Mouse (Mus musculus) cerebellum, postnatal 4 days (tissue): ENCODE measurements around the gene Atxn1.

Experiments used
- DNase-seq, 2 experiments: peaks; one replicate each; pipeline ENCODE4 v3.0.0; 2022; ENCODE audit warnings: low spot score in 2 of 2, mixed read lengths in 1 of 2

Gene Atxn1

GRCm38 (mm10) chr13:45902457-45902856 lies 62.4 kb downstream of the Atxn1 start:
- no peak for DNase-seq

DNA sequence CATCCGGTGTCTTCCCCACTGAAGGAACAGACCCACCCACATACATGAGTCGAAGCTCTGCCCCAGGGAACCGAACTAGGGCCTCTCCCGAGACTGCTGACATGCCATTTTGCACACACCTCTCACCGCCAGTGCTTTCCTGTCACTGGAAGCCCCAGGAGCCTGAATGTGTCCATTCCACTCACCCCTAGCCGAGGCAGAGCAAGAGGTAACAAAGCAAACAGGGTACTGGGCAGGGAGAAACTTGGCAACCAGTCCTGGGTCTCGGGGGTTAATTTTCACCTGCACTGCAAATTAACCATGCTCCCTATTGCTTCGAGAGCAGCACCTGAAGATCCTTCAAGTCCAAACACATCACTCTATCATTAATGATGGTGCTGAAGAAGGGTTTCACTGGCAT lies 64.0 kb downstream of the Atxn1 start:
- DNase-seq, result no peak

DNA sequence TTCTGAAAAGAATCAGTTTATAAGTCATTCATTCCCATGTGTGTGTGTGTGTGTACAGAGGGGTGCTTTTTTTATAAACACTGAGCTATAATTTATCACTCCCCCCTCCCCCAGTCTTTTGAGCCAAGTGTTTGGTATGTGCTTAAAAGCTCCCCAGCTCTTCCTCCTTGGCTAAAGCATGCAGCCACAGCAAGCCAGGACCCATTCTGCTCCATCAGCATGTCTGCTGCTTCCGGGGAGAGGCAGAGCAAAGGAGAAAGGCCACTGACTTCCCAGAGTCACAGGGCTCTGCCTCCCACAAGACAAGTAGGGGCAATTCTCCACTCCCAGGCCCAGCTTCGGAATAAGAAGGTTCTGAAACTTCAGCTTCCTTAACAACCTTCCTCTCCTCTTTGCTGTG lies 67.2 kb downstream of the Atxn1 start:
- DNase-seq, result no peak

DNA sequence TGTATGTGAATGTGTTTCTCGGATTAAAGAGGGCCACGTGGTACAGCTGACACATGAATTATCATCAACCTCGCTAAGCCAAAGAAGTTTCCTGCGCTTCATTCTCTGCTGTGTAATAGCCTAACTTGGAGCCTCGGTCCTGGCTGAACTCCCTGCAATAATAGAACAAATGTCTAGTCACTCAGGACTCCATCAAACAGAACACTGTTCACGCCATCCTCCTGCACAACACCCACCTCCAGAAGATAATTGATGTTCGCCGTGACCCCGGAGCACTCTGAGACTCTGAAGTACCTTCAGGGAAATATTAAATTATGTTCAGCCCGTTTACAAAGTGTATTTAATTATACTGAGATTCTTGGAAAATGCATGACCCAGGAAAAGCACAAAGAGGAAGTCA lies 70.0 kb downstream of the Atxn1 start:
- no peak for DNase-seq

- DNase-seq, result no peak
Observed at GRCm38 (mm10) chr13:45894234-45894633, 70.6 kb downstream of the Atxn1 start.

DNA sequence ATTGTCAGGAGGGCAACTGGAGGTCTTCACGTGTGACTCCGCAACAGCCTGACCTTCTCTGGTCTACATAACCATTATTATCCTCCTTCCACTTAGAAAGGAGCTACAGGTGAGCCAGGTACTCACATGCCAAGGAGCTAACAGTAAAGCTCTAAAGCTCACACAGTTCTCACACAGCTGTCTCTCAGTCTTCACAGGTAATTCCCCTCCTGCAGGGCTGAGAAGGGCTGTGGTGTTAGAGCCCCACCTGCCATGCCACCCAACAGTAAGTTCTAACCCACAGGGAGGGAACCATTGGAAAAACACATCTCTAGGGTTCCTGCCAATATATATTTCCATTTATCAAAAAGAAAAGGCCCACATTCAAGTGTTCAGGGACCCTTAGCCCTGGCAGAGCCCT lies 73.7 kb downstream of the Atxn1 start:
- DNase-seq, result no peak

DNA sequence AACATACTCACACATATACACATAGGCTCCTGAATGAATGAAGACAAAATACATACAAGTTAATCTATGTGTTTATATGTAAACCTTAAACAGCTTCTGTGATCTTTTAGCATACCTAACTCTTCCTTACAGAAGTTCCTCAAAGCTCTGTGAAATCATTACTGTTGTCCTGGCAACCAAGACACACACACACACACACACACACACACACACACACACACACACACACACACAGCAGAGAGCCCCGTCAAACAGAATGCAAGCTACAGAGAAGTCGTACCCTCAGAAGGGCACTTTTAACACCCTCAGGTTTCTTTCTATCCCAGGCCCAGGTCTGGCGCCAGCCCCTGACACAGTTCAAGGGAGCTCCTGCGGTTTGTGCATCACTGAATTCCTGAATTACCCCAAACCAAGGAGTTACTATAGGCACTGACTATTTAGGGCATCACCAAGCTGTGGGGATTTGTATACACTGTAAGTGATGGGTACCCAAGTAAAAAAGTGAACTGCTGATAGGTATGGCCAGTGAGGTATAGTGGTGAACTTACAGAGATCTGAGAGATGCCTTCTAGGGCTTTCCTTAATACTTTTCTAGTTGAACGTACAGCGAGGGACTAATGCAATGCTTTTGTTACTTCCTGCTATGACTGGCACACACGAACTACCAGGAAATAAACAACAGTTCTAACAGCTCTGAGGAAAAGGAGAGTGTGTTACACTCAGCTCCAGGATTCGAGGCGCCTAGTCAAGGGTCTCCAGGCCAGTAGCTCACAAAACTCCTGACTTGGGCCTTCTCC lies 75.7 kb downstream of the Atxn1 start:
- DNase-seq, result no peak

DNA sequence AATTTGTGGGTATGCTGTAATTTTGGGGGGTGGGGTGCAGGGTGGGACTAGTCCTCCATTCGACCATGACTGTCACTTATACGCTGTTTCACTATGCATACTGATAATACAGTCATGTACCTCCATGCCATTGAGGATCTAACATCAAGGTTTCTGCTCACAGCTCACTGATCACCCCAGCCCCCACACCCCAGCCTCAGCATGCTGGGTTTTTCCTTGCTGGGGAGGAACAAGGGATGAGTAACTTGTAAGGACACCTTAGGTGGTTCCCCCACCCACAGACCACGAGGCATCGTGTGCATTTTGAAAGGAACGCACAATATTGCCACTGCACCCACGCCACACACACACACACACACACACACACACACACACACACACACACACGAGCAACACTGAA lies 79.9 kb downstream of the Atxn1 start:
- no peak for DNase-seq

DNA sequence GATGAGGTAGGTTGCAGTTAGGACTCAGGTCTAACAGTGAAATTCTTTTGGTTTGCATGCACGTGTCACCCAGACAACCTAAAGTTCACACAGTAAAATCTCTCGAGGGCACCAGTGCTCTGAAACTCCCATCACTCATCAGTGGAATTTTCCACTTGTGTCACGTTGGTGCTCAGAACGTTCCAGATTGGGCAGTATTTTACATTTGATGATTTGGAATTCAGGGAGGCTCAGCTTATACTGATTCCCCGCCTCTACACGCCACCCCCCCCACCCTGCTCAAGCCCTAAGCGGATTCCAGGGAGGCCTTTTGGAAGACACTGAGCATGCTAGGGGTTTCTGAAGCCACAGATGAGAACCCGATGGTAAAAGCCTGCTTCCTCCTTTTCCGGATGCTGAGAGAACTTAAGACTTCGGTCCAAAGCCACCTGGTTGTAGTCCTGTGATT lies 81.0 kb downstream of the Atxn1 start:
- DNase-seq, result no peak

GRCm38 (mm10) chr13:45882976-45883440 lies 81.8 kb downstream of the Atxn1 start:
- no peak for DNase-seq

GRCm38 (mm10) chr13:45880543-45880845 lies 84.3 kb downstream of the Atxn1 start:
- no peak for DNase-seq

- no peak for DNase-seq
Observed at GRCm38 (mm10) chr13:45879746-45880542, 84.9 kb downstream of the Atxn1 start.

- no peak for DNase-seq
Observed at GRCm38 (mm10) chr13:45876939-45877338, 87.9 kb downstream of the Atxn1 start.

DNA sequence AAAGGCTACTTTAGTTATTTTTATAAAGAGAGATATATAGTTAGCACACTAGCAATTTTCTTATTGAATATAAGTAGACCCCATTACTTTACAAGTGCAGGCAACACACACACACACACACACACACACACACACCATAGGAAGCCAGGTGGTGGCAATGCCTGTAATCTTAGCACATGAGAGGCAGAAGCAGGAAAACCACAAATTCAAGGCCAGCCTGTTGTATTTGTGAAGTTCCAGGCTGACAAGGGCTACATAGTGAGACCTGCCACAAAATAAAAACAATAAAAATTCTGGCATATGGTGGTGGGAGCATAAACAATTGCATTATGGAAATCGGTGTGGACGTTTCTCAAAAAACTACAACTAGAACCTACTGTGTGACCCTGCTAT lies 88.4 kb downstream of the Atxn1 start:
- DNase-seq, result no peak

- DNase-seq, result no peak
Observed at GRCm38 (mm10) chr13:45875686-45876367, 89.0 kb downstream of the Atxn1 start.

DNA sequence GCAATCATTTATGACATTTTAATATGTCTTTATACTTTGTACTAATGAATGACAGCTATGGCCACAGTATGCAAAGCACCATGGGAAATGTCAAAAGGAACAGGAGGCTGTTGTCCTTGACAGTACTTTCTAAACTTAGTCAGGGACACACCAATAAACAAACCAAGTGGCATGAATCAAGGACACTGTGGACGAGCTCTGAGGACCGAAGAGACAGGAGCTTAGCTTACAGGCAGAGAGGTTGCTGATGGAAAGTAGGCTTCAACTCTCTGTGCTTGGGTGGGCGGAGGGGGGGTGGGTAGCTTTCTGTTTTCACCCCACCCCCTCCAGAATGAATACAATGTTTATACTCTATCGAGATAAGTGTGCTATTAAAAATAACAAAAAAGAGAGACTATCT lies 90.6 kb downstream of the Atxn1 start:
- DNase-seq, result no peak

- no peak for DNase-seq
Observed at GRCm38 (mm10) chr13:45872966-45873365, 91.8 kb downstream of the Atxn1 start.

DNA sequence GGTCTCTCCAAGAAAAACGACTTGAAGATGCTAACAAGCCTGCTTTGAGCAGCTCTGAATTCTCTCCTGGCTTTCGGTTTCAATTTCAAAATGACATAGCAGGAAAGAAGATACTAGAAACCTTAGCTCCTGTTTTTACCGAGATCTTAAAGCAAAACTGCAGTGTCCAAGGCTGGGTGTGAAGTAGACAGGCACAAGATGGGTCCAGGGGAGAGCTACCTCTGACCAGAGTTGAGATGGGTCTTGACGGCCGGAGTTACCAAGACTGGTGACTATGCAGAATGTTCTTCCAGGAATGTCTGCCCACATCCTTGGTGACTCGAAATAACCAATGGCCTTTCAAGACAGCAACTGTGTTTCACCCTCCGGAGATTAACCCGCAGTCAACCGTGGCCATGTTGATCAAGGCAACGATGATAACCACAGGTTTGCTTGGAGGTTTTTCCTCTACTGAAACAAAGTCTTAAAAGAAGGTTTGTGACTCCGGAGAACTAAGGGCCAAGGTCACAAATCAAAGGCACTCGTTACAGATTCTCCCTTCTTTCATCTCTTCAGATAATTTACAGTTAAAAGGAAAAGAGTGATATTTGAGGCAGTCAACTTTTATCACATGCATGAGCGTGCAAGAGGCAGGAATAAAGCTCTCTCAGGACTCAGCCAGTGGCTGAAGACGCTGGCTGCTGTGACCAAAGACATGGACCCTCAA lies 92.6 kb downstream of the Atxn1 start:
- DNase-seq, result no peak

- DNase-seq, result no peak
Observed at GRCm38 (mm10) chr13:45871554-45871953, 93.3 kb downstream of the Atxn1 start.

GRCm38 (mm10) chr13:45868886-45869285 lies 95.9 kb downstream of the Atxn1 start:
- DNase-seq, result no peak

DNA sequence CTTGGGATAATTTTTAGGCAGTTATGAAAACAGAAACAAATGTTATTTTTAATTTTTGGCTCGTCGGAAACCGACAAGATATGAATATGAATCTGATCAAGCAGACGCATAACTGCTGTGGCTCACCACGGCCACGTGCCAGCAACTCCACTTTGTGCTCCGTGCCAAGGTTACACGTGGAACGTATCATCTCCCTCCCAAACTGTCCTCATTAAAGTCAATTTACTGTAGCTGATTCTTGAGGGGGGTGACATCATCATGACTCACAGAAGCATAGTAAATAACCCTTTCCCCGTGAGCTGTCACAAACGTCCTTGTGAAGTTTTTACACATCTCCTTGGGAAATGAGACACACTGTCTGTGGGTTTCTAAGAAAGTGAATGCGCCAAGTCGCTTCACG lies 97.5 kb downstream of the Atxn1 start:
- DNase-seq, result no peak
